Mouse (Mus musculus) urinary bladder, adult 2 months (tissue): Measurements from ENCODE around the gene Ppp1r18. TPM values are rescaled to one million over a fixed set of nuclear protein-coding genes. Genes with fewer than 3 reads are reported as not detected.
A peak's percentile ranks its signal among the peaks of the same experiment; 100 is the strongest.

Experiments used
- DNase-seq: peaks from one replicate; pipeline ENCODE4 v3.0.0; 2022; ENCODE audit warnings: low spot score
- polyA plus RNA-seq: library from polyadenylated mRNA; depleted of rRNA; stranded (reverse); fragments of >200 nt; gene quantifications from 2 replicates; pipeline ENCODE4 v1.2.3, GENCODE M21; 2012; rRNA removed

The Ppp1r18 gene
- polyA plus RNA-seq = 55.2 and 57.5 TPM in 2 replicates

- peak; percentile 53 for DNase-seq
Observed at GRCm38 (mm10) chr17:35865481-35866280, at the start of gene Ppp1r18. Gene Ppp1r18 (plus strand): TSS chr17:35865593.

GRCm38 (mm10) chr17:35815836-35816235, 49.6 kb upstream of the Ppp1r18 start:
- DNase-seq = no peak

GRCm38 (mm10) chr17:35816686-35817085, 48.7 kb upstream of the Ppp1r18 start:
- no peak for DNase-seq

GRCm38 (mm10) chr17:35817226-35817625, 48.2 kb upstream of the Ppp1r18 start:
- DNase-seq = no peak

GRCm38 (mm10) chr17:35820111-35820510, 45.3 kb upstream of the Ppp1r18 start:
- no peak for DNase-seq

GRCm38 (mm10) chr17:35821439-35822430, 43.7 kb upstream of the Ppp1r18 start, which contains the start of gene Ier3:
Gene Ier3 (plus strand): TSS chr17:35821684.
- DNase-seq = peak; percentile 79

- DNase-seq = no peak
Observed at GRCm38 (mm10) chr17:35822564-35822963, 42.8 kb upstream of the Ppp1r18 start.

GRCm38 (mm10) chr17:35822964-35823937, 42.1 kb upstream of the Ppp1r18 start, which contains the start of gene Flot1:
Gene Flot1 (plus strand): TSS chr17:35823230.
- peak; percentile 73 for DNase-seq

GRCm38 (mm10) chr17:35824402-35824801, 41.0 kb upstream of the Ppp1r18 start:
- DNase-seq = peak; percentile 20

- DNase-seq = no peak
Observed at GRCm38 (mm10) chr17:35825109-35825850, 40.1 kb upstream of the Ppp1r18 start.

- DNase-seq = peak; percentile 77
Observed at GRCm38 (mm10) chr17:35829737-35830136, 35.7 kb upstream of the Ppp1r18 start.

- no peak for DNase-seq
Observed at GRCm38 (mm10) chr17:35832400-35833238, 32.8 kb upstream of the Ppp1r18 start.

GRCm38 (mm10) chr17:35833239-35833751, 32.1 kb upstream of the Ppp1r18 start:
- no peak for DNase-seq

- DNase-seq = no peak
Observed at GRCm38 (mm10) chr17:35833894-35834293, 31.5 kb upstream of the Ppp1r18 start.

GRCm38 (mm10) chr17:35834696-35835422, 30.5 kb upstream of the Ppp1r18 start:
- peak; percentile 29 for DNase-seq

- DNase-seq = peak; percentile 30
Observed at GRCm38 (mm10) chr17:35835424-35836140, 29.8 kb upstream of the Ppp1r18 start.

- DNase-seq = peak; percentile 41
Observed at GRCm38 (mm10) chr17:35836178-35836965, 29.0 kb upstream of the Ppp1r18 start.
